Mouse (Mus musculus): ENCODE measurements at regions not wholly inside any gene's neighbourhood (a gene's known extent, or its start where the extent isn't known, plus 50 kb on each side); places are given as distances from the start of the nearest gene placed in this dataset.

- TF ChIP-seq CTCF (IDR thresholded peaks at IDR 0.05; ENCODE audit: control insufficient read depth, insufficient read depth, low read length) (no peak), POLR2A (IDR thresholded peaks at IDR 0.05; ENCODE audit: borderline replicate concordance, control insufficient read depth, low read depth, low read length) (no peak)
Observed at GRCm38 (mm10) chr5:126034846-126035245, 503.3 kb downstream of the Tmem132b start.

Measured in bone marrow, adult 2 months (tissue).